Mouse (Mus musculus): ENCODE data around the gene Slc48a1.

GRCm38 (mm10) chr15:97824042-97824441 lies 45.7 kb downstream of the Slc48a1 start:
- no peak for TF ChIP-seq CTCF (IDR thresholded peaks at IDR 0.05; ENCODE audit: extremely low read depth, insufficient read depth, insufficient read length, insufficient replicate concordance)
- TF ChIP-seq POLR2A (IDR thresholded peaks at IDR 0.05; ENCODE audit: low read depth, low read length): no peak
